Mouse (Mus musculus): ENCODE measurements around the gene Tmem175.

DNA sequence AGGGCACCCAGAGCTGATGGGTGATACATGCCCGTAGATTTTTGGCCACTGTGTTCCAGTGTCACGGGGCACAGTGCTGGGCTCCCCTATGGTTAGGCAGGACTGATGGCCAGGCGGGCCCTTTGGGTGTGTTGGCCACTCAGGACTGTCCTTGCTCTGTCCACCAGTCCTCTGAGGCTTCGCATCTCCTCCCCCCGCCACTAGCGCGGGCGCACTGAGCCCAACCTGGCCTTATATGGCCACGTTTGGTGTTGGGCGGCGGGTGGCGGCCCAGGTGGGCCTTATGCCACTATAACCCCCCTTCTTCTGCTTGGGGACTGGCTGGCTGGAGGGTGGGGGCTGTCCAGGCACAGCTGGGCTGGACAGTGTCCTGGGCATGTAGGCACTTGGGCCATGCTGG is 66.3 kb downstream of the Tmem175 start:
- TF ChIP-seq CTCF (IDR thresholded peaks at IDR 0.05; ENCODE audit: insufficient read depth, low read depth, low read length) (no peak), POLR2A (IDR thresholded peaks at IDR 0.05; ENCODE audit: insufficient read depth, low read depth, low read length) (no peak)
